Mouse (Mus musculus) right cerebral cortex, postnatal 10 days (tissue): ENCODE results near the gene Mdm2.

Source experiments
- DNase-seq, 2 experiments: peaks; one replicate each; pipeline ENCODE4 v3.0.0; 2021; ENCODE audit warnings: low spot score in 2 of 2

Mdm2 gene

GRCm38 (mm10) chr10:117641400-117642200 is 69.0 kb downstream of the Mdm2 start:
- no peak for DNase-seq

GRCm38 (mm10) chr10:117640595-117641078 is 69.9 kb downstream of the Mdm2 start:
- no peak for DNase-seq

- DNase-seq = no peak
These were observed 70.5 kb downstream of the Mdm2 start for GRCm38 (mm10) chr10:117639899-117640594.

- DNase-seq = no peak
These were observed 71.3 kb downstream of the Mdm2 start for GRCm38 (mm10) chr10:117639221-117639599.
